Mouse (Mus musculus) lung, postnatal 0 days (tissue): ENCODE results near the gene Anxa9. TPM values are rescaled to one million over a fixed set of nuclear protein-coding genes. Genes with fewer than 3 reads are reported as not detected.
A peak's percentile ranks its signal among the peaks of the same experiment; 100 is the strongest.

Experiments
- ATAC-seq: fragments of 200-750 bp; cut with Nextera tagmentation; 2 replicates; pipeline ENCODE4 v1.8.0; 2017; ENCODE audit warnings: moderate library complexity
- DNase-seq: peaks from one replicate; pipeline ENCODE4 v3.0.0-alpha.2; 2016; ENCODE audit warnings: low spot score
- H3K27ac ChIP-seq: fragments of 300-500 bp; sonication (generic); 2 replicates; pipeline ENCODE4 v1.5.1; 2014; ENCODE audit warnings: antibody characterized with exemption, mild to moderate bottlenecking, low read length, mixed read lengths
- H3K27me3 ChIP-seq: fragments of 300-500 bp; sonication (generic); replicated peaks from 2 replicates; pipeline ENCODE4 v1.6.1; 2014; ENCODE audit warnings: low read length, mixed read lengths; ENCODE audit not compliant: insufficient read depth
- H3K36me3 ChIP-seq: fragments of 300-500 bp; sonication (generic); 2 replicates; pipeline ENCODE4 v1.6.1; 2014; ENCODE audit warnings: low read length, mixed read lengths; ENCODE audit not compliant: insufficient read depth
- H3K4me1 ChIP-seq: fragments of 300-500 bp; sonication (generic); 2 replicates; pipeline ENCODE4 v1.6.1; 2014; ENCODE audit warnings: antibody characterized with exemption, low read depth, low read length, mixed read lengths; ENCODE audit not compliant: insufficient read depth
- H3K4me2 ChIP-seq: fragments of 300-500 bp; sonication (generic); replicated peaks from 2 replicates; pipeline ENCODE4 v1.6.1; 2014; ENCODE audit warnings: low read depth, mild to moderate bottlenecking, low read length, moderate library complexity, mixed read lengths
- H3K4me3 ChIP-seq: fragments of 300-500 bp; sonication (generic); 2 replicates; pipeline ENCODE4 v1.5.1; 2014; ENCODE audit warnings: low read depth, low read length
- H3K9ac ChIP-seq: fragments of 300-500 bp; sonication (generic); replicated peaks from 2 replicates; pipeline ENCODE4 v1.6.1; 2014; ENCODE audit warnings: low read depth, mild to moderate bottlenecking
- H3K9me3 ChIP-seq: fragments of 300-500 bp; sonication (generic); 2 replicates; pipeline ENCODE4 v1.6.1; 2016; ENCODE audit warnings: low read length, mixed read lengths
- CTCF ChIP-seq: IDR thresholded peaks from 2 replicates; pipeline ENCODE4 v1.5.1; 2016; ENCODE audit warnings: antibody characterized with exemption, mild to moderate bottlenecking
- EP300 ChIP-seq: IDR thresholded peaks from 2 replicates; pipeline ENCODE4 v1.6.1; 2016; ENCODE audit warnings: antibody characterized with exemption, mild to moderate bottlenecking, control low read depth
- WGBS: fragments of 180-500 bp; shearing (Covaris S2); extraction: QIAGEN DNeasy Blood & Tissue Kit; methylation state at CpG from one replicate; pipeline ENCODE4 v1.1.7; 2014; 5-methylcytosine and 5-hydroxymethylcytosine counted together
- polyA plus RNA-seq: library from polyadenylated mRNA; unstranded; fragments of >200 nt; fragmentation: Nextera tagmentation; extraction: Ambion mirVana; gene quantifications from 2 replicates; pipeline ENCODE4 v1.2.1, GENCODE M21; 2015

Anxa9 gene
- polyA plus RNA-seq, 1 experiment from 2014 or later = 1.4 TPM

DNA sequence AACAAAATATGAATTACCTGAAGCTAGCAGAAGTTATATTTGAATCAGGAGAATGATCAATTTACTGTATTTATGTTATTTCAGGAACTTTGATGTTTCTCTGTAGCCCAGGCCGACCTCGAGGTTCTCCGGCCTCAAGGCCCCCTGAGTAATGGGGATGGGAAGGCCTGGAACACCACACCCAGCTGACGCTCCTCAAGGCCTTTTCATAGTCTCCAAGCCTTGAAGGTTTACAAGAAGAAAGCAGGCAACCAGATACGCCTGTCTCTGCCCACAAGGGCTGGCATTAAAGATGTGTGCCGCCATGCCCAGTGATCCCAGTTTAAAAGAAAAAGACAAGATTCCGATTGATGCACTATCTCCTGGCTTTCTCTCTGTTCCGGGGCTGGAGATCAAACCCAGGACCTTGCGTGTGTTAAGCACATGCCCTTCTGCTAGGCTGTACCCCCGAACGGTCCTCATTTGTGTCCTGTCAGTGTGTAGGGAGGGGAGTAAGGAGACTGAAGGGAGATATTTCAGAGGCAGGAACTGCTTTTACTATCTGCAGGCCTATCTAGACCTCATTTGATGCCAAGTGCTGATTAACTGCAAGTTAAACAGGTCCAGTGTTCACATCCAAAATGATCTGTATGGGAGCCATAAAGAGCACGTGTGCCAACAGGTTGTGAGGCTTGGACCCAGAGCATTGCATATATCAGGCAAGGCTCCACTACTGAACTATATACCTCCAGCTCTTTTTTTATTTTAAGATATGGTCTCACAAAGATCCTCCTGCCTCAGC, 22.3 kb downstream of the Anxa9 start:
- TF ChIP-seq EP300 (no peak), CTCF (no peak)
- H3K4me2 ChIP-seq = peak overlapping the region; percentile 74
- no peak overlapping the region for H3K9ac ChIP-seq
- H3K36me3 ChIP-seq = peaks cover 15% of the 10 kb centered on the region; the same call in 1 of the 2 replicates
- no peaks in the 10 kb centered on the region for H3K9me3 ChIP-seq
- H3K27ac ChIP-seq = no peak overlapping the region
- no peaks in the 10 kb centered on the region for H3K27me3 ChIP-seq
- DNase-seq = no peak
- H3K4me3 ChIP-seq = no peak overlapping the region
- H3K4me1 ChIP-seq = peaks cover 19% of the 10 kb centered on the region; the same call in 1 of the 2 replicates
- WGBS = 79% methylated on average over 12 of the region's 12 CpGs
- no peak for ATAC-seq

DNA sequence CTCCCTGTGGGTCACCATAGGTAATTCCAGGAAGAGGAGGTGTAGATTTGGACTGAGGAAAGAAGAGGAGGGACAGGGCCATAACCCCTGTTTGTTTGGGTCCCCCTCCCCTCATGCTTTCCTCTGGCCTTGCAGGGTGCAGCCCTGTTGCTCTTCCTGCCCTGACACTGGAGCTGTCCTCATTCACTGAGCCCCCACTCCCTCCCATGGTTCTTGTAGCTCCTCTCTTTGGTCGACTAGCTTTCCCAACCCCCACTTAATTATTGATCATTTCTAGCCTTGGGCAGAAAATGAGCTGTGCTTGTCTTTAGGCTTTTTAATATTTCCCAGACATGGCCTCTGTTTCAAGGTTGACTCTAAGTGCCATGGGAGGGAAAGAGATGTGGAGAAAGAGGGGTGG, 22.9 kb downstream of the Anxa9 start:
- Histone ChIP-seq H3K36me3 (peaks cover 13% of the 10 kb centered on the region; the same call in 1 of the 2 replicates), H3K4me2 (peak overlapping the region; percentile 74), H3K9ac (peak overlapping the region; percentile 86; the same call in 1 of the 2 replicates), H3K4me1 (peaks cover 19% of the 10 kb centered on the region; the same call in 1 of the 2 replicates), H3K9me3 (no peaks in the 10 kb centered on the region), H3K27ac (peak overlapping the region; percentile 99), H3K4me3 (peak overlapping the region; percentile 77), H3K27me3 (no peaks in the 10 kb centered on the region)
- DNase-seq = no peak
- TF ChIP-seq CTCF (no peak), EP300 (no peak)
- 4% methylated on average over 1 of the region's 1 CpGs for WGBS
- ATAC-seq = no peak

DNA sequence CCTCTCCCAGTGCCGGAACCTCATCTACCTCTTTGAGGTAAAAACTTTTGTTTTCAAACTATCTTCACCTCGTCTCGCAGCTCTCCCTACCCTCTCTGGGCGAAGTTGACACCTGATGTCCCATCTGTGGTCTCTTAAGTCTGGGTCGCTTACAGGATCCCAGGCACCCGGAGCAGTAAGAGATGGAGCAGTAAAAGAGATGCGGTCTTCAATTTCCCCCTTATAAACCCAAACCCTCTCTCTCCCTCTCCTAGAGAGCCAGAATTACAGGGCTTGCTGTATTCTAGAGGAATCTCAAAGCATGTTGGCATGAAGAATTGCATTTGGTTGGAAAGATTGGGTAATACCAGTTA, 23.4 kb downstream of the Anxa9 start:
- no peak for ATAC-seq

DNA sequence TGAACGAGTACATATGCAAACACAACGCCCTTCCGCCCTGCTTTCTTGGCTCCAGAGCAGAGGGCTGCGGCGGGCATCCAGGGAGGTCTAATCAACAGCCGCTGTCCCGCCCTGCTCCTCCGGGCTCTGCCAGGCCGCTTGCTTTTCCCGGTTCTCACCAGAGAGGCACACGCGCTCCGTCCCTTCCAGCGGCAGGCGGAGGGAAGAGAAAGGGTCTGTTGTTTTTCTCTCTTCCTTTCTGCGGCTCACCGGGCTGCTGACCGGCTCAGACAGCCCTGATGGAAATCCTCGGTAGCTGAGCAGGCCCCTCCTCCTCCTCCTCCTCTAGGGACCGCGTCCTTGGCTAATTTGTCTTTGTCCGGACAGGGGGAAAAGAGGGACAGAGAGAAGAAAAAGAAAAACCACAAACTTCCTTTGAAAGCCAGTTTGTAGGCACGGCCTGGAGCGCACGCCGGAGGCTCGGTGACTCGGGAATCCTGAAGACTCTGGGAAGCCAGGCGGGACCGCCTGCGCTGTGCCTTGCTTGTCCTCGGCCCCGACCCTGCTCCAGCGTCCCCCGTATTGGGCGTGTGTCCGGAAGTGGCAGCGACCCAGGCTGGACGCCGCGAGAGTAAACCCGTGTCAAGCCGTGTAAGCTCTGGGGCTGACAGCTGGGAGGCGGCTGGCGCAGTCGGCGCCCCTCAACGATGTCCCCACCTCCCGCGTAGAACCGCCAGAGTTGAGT, 23.9 kb downstream of the Anxa9 start:
- Histone ChIP-seq H3K4me3 (peak overlapping the region; percentile 77), H3K36me3 (peaks cover 6% of the 10 kb centered on the region; the same call in 1 of the 2 replicates), H3K4me2 (peak overlapping the region; percentile 74), H3K9me3 (no peaks in the 10 kb centered on the region), H3K27ac (peak overlapping the region; percentile 99), H3K9ac (peak overlapping the region; percentile 86), H3K4me1 (peaks cover 19% of the 10 kb centered on the region; the same call in 1 of the 2 replicates), H3K27me3 (no peaks in the 10 kb centered on the region)
- under 1% methylated on average over 50 of the region's 51 CpGs for WGBS
- DNase-seq (peak; percentile 93), ATAC-seq (peak; percentile 78)
- TF ChIP-seq EP300 = no peak; the same call in 1 of the 2 replicates
- peak; percentile 64 for TF ChIP-seq CTCF

More for the DNA sequence above, 23.4 kb downstream of the Anxa9 start:
- DNase-seq = peak; percentile 53
- Histone ChIP-seq H3K27ac (peak overlapping the region; percentile 99), H3K4me3 (peak overlapping the region; percentile 77), H3K27me3 (no peaks in the 10 kb centered on the region), H3K4me2 (peak overlapping the region; percentile 74), H3K4me1 (peaks cover 19% of the 10 kb centered on the region; the same call in 1 of the 2 replicates), H3K36me3 (peaks cover 10% of the 10 kb centered on the region; the same call in 1 of the 2 replicates), H3K9ac (peak overlapping the region; percentile 86), H3K9me3 (no peaks in the 10 kb centered on the region)
- WGBS = 3% methylated on average over 7 of the region's 7 CpGs
- TF ChIP-seq EP300 (no peak), CTCF (no peak)

DNA sequence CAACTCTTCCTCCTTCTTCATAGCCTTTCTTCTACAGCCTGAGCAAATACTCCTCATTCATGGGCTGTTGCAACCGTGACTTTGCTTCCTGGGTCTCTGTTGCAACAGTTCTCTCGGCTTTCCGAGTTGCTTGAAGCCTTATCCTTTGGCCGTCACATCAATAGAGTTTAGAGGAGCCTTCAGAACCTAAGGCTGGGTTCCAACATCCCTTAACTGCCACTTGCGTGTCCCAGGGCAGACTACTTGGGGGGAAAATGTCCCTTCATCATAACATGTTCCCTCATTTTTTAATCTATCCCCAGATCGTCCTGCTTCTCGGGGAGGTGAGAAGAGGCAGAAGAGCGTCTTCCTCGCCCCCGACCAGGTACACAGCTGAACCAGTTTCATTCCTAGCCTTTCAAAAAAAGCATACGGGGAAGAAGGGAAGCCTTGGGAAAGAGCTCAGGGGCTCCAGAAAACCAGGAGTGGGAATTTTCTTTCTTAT, 24.6 kb downstream of the Anxa9 start:
- ATAC-seq (peak; percentile 58), DNase-seq (peak; percentile 95)
- H3K36me3 ChIP-seq = 0 out of 2 replicates have a peak, but pooled peaks cover under 1% of the 10 kb centered on the region
- peaks cover 19% of the 10 kb centered on the region; the same call in 1 of the 2 replicates for H3K4me1 ChIP-seq
- no peak for TF ChIP-seq CTCF
- TF ChIP-seq EP300 = peak; percentile 73
- H3K27me3 ChIP-seq = no peaks in the 10 kb centered on the region
- no peaks in the 10 kb centered on the region for H3K9me3 ChIP-seq
- peak overlapping the region; percentile 77 for H3K4me3 ChIP-seq
- under 1% methylated on average over 11 of the region's 11 CpGs for WGBS
- peak overlapping the region; percentile 99 for H3K27ac ChIP-seq
- H3K9ac ChIP-seq = peak overlapping the region; percentile 86
- H3K4me2 ChIP-seq = peak overlapping the region; percentile 74
